Mouse (Mus musculus) brain, embryonic 14.5 days (tissue): ENCODE data around the gene Mef2a.
"Not testable (repeated sequence)": the region's sequence is repeated elsewhere in the genome, so short reads cannot be mapped to it uniquely, and the experiment has no call there.

Experiments
- CTCF ChIP-seq: fragments of 200-500 bp; IDR thresholded peaks from 2 replicates; pipeline ENCODE4 v1.5.1; 2012; ENCODE audit warnings: inconsistent platforms, mild to moderate bottlenecking, moderate library complexity, borderline replicate concordance; ENCODE audit not compliant: insufficient read depth, insufficient read length; ENCODE audit errors: extremely low read depth
- POLR2A ChIP-seq: fragments of 200-500 bp; IDR thresholded peaks from 2 replicates; pipeline ENCODE4 v1.6.1; 2012; ENCODE audit warnings: mild to moderate bottlenecking, inconsistent platforms, borderline replicate concordance; ENCODE audit not compliant: poor library complexity, insufficient read depth, insufficient read length, severe bottlenecking; ENCODE audit errors: extremely low read depth

DNA sequence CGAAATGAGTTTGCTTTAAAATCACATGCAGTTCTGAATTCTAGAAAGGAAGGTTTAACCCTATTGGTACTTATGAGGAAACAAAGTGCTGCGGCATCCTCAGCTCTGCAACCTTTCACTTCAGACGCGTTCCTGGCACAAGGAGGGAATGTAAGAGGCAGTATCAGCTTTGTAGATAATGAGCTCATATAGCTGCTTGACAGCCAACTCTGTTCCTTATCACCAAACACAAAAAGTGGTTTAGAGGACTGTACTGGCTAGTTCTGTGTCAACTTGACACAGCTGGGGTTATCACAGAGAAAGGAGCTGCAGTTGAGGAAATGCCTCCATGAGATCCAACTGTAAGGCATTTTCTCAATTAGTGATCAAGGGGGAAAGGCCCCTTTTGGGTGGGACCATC lies 102.2 kb downstream of the Mef2a start:
- not testable (repeated sequence) for TF ChIP-seq CTCF, POLR2A
